21 mouse cellular contexts compared by ENCODE assay signal in genomic region chr7:24454199-24454598, GRCm38 (mm10). TPM values are rescaled to one million over a fixed set of nuclear protein-coding genes. Genes with fewer than 3 reads are reported as not detected.
DNase-seq lines count a peak whose midpoint lies in the region.
"Had no signal": no experiment of that assay in that cellular context is flagged by ENCODE, and none has a peak within 500 bp of the region (broad histone marks: within the 10 kb centered on the region; RNA-seq: fewer than 3 reads in every experiment).

No protein-coding gene starts in this region.

- peak; percentile 52 for DNase-seq in adrenal gland, adult 2 months
- no peak for DNase-seq in adrenal gland, postnatal 14 days
- DNase-seq in adrenal gland, postnatal 36 days, result peak; percentile 28 to 48
- no peak for DNase-seq in adrenal gland, postnatal 25 days
- peak; percentile 73 for DNase-seq in R1 (ENCODE audit: low read depth, low spot score)
- no peak for DNase-seq in retina, postnatal 1 day
- no peak for DNase-seq in thymus, postnatal 10 days (ENCODE audit: low spot score in 2 of 2)
- DNase-seq: cerebellum, adult 11-12 months; cerebellum, adult 2 months; cerebellum, adult 9-10 months; cerebellum, postnatal 10 days; cerebellum, postnatal 25 days; forebrain, postnatal 0 days had no signal

RNA-seq across cellular contexts. Expression of gene Irgc1, which starts 2.1 kb away (rescaled TPM):
- not detected for total RNA-seq in adrenal gland, adult 2 months (2021)
- 0.19 TPM in 1 of 2 replicates, not detected in the other for polyA plus RNA-seq in adrenal gland, adult 2 months (2012; rRNA removed)
- not detected in 2 replicates for total RNA-seq in adrenal gland, postnatal 14 days (2021)
- not detected for total RNA-seq in adrenal gland, postnatal 36 days (2021)
- total RNA-seq in adrenal gland, postnatal 25 days (2021), result not detected in 2 replicates
- total RNA-seq: forebrain, postnatal 0 days; gastrocnemius, adult 18-20 months had no signal
- polyA plus RNA-seq: activated CD4-positive, CD25-positive, alpha-beta regulatory T cell, adult 4 months; cerebellum, adult 2 months; embryonic facial prominence, embryonic 10.5 days; embryonic facial prominence, embryonic 12.5 days; forebrain, embryonic 11.5 days; forebrain, embryonic 15.5 days; forebrain, postnatal 0 days; Patski had no signal

RNA-seq across cellular contexts. Expression of gene Plaur, which starts 8.1 kb away (rescaled TPM):
- 10 to 100 TPM in 1 of 2 experiments, 1 to 10 TPM in 1; 9.5 to 10.8 TPM for total RNA-seq in adrenal gland, adult 2 months (2021)
- polyA plus RNA-seq in adrenal gland, adult 2 months (2012; rRNA removed), result 15.5 and 18.0 TPM in 2 replicates
- 5.2 and 7.9 TPM in 2 replicates for total RNA-seq in adrenal gland, postnatal 14 days (2021)
- 1 to 10 TPM; 7.9 to 9.8 TPM for total RNA-seq in adrenal gland, postnatal 36 days (2021)
- total RNA-seq in adrenal gland, postnatal 25 days (2021), result 5.6 and 7.8 TPM in 2 replicates

RNA-seq across cellular contexts. Expression of gene Cadm4, which starts 27.6 kb away (rescaled TPM):
- total RNA-seq in adrenal gland, adult 2 months (2021), result 1 to 10 TPM; 1.7 to 4.7 TPM
- 6.6 and 7.5 TPM in 2 replicates for polyA plus RNA-seq in adrenal gland, adult 2 months (2012; rRNA removed)
- total RNA-seq in adrenal gland, postnatal 14 days (2021), result 5.7 and 6.4 TPM in 2 replicates
- total RNA-seq in adrenal gland, postnatal 36 days (2021), result 1 to 10 TPM; 2.8 to 3.6 TPM
- total RNA-seq in adrenal gland, postnatal 25 days (2021), result 2.4 and 3.8 TPM in 2 replicates
- total RNA-seq: G1E had no signal
- polyA plus RNA-seq: activated CD4-positive, CD25-positive, alpha-beta regulatory T cell, adult 4 months had no signal

RNA-seq across cellular contexts. Expression of gene Zfp428, which starts 52.6 kb away (rescaled TPM):
- 1 to 10 TPM; 4.2 to 7.2 TPM for total RNA-seq in adrenal gland, adult 2 months (2021)
- 32.1 and 38.3 TPM in 2 replicates for polyA plus RNA-seq in adrenal gland, adult 2 months (2012; rRNA removed)
- total RNA-seq in adrenal gland, postnatal 14 days (2021), result 6.1 and 7.5 TPM in 2 replicates
- total RNA-seq in adrenal gland, postnatal 36 days (2021), result 1 to 10 TPM; 6.0 to 6.8 TPM
- total RNA-seq in adrenal gland, postnatal 25 days (2021), result 6.2 and 7.0 TPM in 2 replicates
- polyA plus RNA-seq: activated CD4-positive, CD25-positive, alpha-beta regulatory T cell, adult 4 months had no signal

RNA-seq across cellular contexts. Expression of gene Smg9, which starts 54.8 kb away (rescaled TPM):
- 10 to 100 TPM; 19.7 to 20.2 TPM for total RNA-seq in adrenal gland, adult 2 months (2021)
- 45.8 and 46.0 TPM in 2 replicates for polyA plus RNA-seq in adrenal gland, adult 2 months (2012; rRNA removed)
- total RNA-seq in adrenal gland, postnatal 14 days (2021), result 17.3 and 26.7 TPM in 2 replicates
- total RNA-seq in adrenal gland, postnatal 36 days (2021), result 10 to 100 TPM; 17.8 to 21.1 TPM
- total RNA-seq in adrenal gland, postnatal 25 days (2021), result 26.6 and 29.1 TPM in 2 replicates

Comparison
In these comparisons a context has a peak if more than half of its experiments do, and no peak if none do; other contexts are left out.
1. DNase-seq: peak in adrenal gland, adult 2 months (single experiment), adrenal gland, postnatal 36 days (2 of 2) and R1 (single experiment); none in adrenal gland, postnatal 14 days (single experiment), adrenal gland, postnatal 25 days (single experiment), retina, postnatal 1 day (single experiment) and thymus, postnatal 10 days (0 of 2).